Mouse (Mus musculus) ES-E14 (cell line): Measurements from ENCODE around the gene Mib2.

Experiments
- CHD2 ChIP-seq: IDR thresholded peaks from 2 replicates; pipeline ENCODE4 v1.6.1; 2014; ENCODE audit warnings: mild to moderate bottlenecking, low read depth, low read length, inconsistent platforms
- HCFC1 ChIP-seq: IDR thresholded peaks from 2 replicates; pipeline ENCODE4 v1.6.1; 2012; ENCODE audit warnings: low read length, inconsistent platforms, borderline replicate concordance; ENCODE audit not compliant: insufficient read depth
- MAFK ChIP-seq: IDR thresholded peaks from 2 replicates; pipeline ENCODE4 v1.6.1; 2014; ENCODE audit warnings: mild to moderate bottlenecking, low read depth, low read length, inconsistent platforms; ENCODE audit not compliant: insufficient read depth
- ZC3H11A ChIP-seq: IDR thresholded peaks from 2 replicates; pipeline ENCODE4 v1.6.1; 2012; ENCODE audit warnings: low read depth, mild to moderate bottlenecking, inconsistent platforms, low read length, borderline replicate concordance
- ZNF384 ChIP-seq: IDR thresholded peaks from 2 replicates; pipeline ENCODE4 v1.6.1; 2012; ENCODE audit warnings: low read depth, low read length, inconsistent platforms

DNA sequence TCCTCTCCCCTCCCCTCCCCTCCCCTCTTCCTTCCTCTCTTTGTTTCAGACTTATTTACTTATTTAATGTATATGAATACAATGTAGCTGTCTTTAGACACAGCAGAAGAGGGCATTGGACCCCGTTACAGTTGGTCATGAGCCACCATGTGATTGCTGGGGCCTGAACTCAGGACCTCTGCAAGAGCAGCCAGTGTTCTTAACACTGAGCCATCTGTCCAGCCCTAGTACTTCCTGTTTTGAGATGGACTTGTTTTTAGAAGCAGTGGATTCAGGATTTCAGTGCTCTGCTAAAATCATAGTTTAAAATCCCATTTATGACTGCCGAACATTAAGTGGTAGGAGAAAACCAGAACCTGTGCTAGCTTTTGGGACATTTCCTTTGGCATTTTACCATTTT is 39.6 kb upstream of the Mib2 start:
- TF ChIP-seq HCFC1: no peak
- TF ChIP-seq ZC3H11A: no peak
- no peak for TF ChIP-seq ZNF384
- no peak for TF ChIP-seq MAFK
- no peak for TF ChIP-seq CHD2
